8 mouse cellular contexts compared by ENCODE assay signal in genomic region chr1:191403074-191403473, GRCm38 (mm10). TPM values are rescaled to one million over a fixed set of nuclear protein-coding genes. Genes with fewer than 3 reads are reported as not detected.
DNase-seq lines count a peak whose midpoint lies in the region; ATAC-seq and TF ChIP-seq lines count a peak whose summit lies in the region.

Gene Ppp2r5a, minus strand, starts transcription at chr1:191403272.

- no peak within 1 kb of the TSS for H3ac ChIP-seq in C2C12 (ENCODE audit: control insufficient read depth, insufficient read length, low read depth)

- H3K27ac ChIP-seq in embryonic facial prominence, embryonic 11.5 days (replicated peaks; ENCODE audit: low read depth, low read length): no peak within 1 kb of the TSS
- no peak within 1 kb of the TSS for H3K27ac ChIP-seq in heart, postnatal 0 days (ENCODE audit: low read depth)
- H3K27ac ChIP-seq in liver, embryonic 11.5 days (ENCODE audit: low read depth, low read length): no peak within 1 kb of the TSS

- no peak for TF ChIP-seq EP300 in heart, postnatal 0 days (IDR thresholded peaks at IDR 0.05; ENCODE audit: low read depth)

- DNase-seq in heart, adult 11 months: peak; percentile 2
- DNase-seq in heart, adult 9 months (ENCODE audit: low spot score in 2 of 2): no peak
- no peak for DNase-seq in embryonic facial prominence, embryonic 11.5 days (ENCODE audit: low spot score)
- DNase-seq in heart, postnatal 0 days (ENCODE audit: low spot score): no peak
- no peak for DNase-seq in liver, embryonic 11.5 days (ENCODE audit: low spot score)
- DNase-seq in right cerebral cortex, postnatal 36 days (ENCODE audit: low spot score in 2 of 2): no peak
- no peak for DNase-seq in yolk sac, embryonic 10.5 days (ENCODE audit: low spot score)

- WGBS in embryonic facial prominence, embryonic 11.5 days: 58% methylated on average over 5 of the region's 5 CpGs
- WGBS in heart, postnatal 0 days: 58% methylated on average over 5 of the region's 5 CpGs
- 31% methylated on average over 5 of the region's 5 CpGs for WGBS in liver, embryonic 11.5 days

- H3K4me3 ChIP-seq in C2C12 (ENCODE audit: insufficient read depth, poor library complexity, severe bottlenecking): no peak within 1 kb of the TSS
- no peak within 1 kb of the TSS for H3K4me3 ChIP-seq in embryonic facial prominence, embryonic 11.5 days (ENCODE audit: low read depth, low read length)
- H3K4me3 ChIP-seq in heart, postnatal 0 days (ENCODE audit: low read depth, low read length): no peak within 1 kb of the TSS
- H3K4me3 ChIP-seq in liver, embryonic 11.5 days (ENCODE audit: low read depth, low read length): no peak within 1 kb of the TSS

- H3K27me3 ChIP-seq in C2C12 (ENCODE audit: control insufficient read depth, insufficient read depth, insufficient read length): no peaks in the 10 kb centered on the region
- H3K27me3 ChIP-seq in embryonic facial prominence, embryonic 11.5 days (ENCODE audit: control insufficient read depth, insufficient read depth, low read length): no peaks in the 10 kb centered on the region
- no peaks in the 10 kb centered on the region for H3K27me3 ChIP-seq in heart, postnatal 0 days (ENCODE audit: control insufficient read depth, insufficient read depth, low read length)
- H3K27me3 ChIP-seq in liver, embryonic 11.5 days (replicated peaks; ENCODE audit: control insufficient read depth, insufficient read depth, low read length): no peaks in the 10 kb centered on the region

- ATAC-seq in embryonic facial prominence, embryonic 11.5 days (replicated peaks; ENCODE audit: insufficient number of reproducible peaks, low FRiP score, low TSS enrichment, low read depth): no peak
- ATAC-seq in heart, postnatal 0 days (ENCODE audit: insufficient read depth, low read depth): no peak
- ATAC-seq in liver, embryonic 11.5 days (replicated peaks; ENCODE audit: low FRiP score): no peak

- H3K36me3 ChIP-seq in C2C12 (ENCODE audit: control insufficient read depth, insufficient read depth): no peaks in the 10 kb centered on the region
- no peaks in the 10 kb centered on the region; the same call in 1 of the 2 replicates for H3K36me3 ChIP-seq in embryonic facial prominence, embryonic 11.5 days (replicated peaks; ENCODE audit: control insufficient read depth, insufficient read depth, low read depth, low read length)
- no peaks in the 10 kb centered on the region for H3K36me3 ChIP-seq in heart, postnatal 0 days (replicated peaks; ENCODE audit: control insufficient read depth, insufficient read depth, low read length)
- H3K36me3 ChIP-seq in liver, embryonic 11.5 days (ENCODE audit: control insufficient read depth, insufficient read depth, low read length): no peaks in the 10 kb centered on the region

- H3K79me3 ChIP-seq in C2C12 (ENCODE audit: low read depth): no peaks in the 10 kb centered on the region

- H3K9ac ChIP-seq in embryonic facial prominence, embryonic 11.5 days (replicated peaks; ENCODE audit: low read length): no peak within 1 kb of the TSS
- H3K9ac ChIP-seq in heart, postnatal 0 days (replicated peaks; ENCODE audit: low read depth, low read length): no peak within 1 kb of the TSS
- no peak within 1 kb of the TSS for H3K9ac ChIP-seq in liver, embryonic 11.5 days (ENCODE audit: low read depth, low read length)

- H3K9me3 ChIP-seq in embryonic facial prominence, embryonic 11.5 days (replicated peaks; ENCODE audit: control insufficient read depth, low read length): no peaks in the 10 kb centered on the region
- no peaks in the 10 kb centered on the region for H3K9me3 ChIP-seq in heart, postnatal 0 days (replicated peaks; ENCODE audit: control insufficient read depth, low read length)
- H3K9me3 ChIP-seq in liver, embryonic 11.5 days (ENCODE audit: control insufficient read depth, low read length): no peaks in the 10 kb centered on the region

- H3K4me2 ChIP-seq in embryonic facial prominence, embryonic 11.5 days (ENCODE audit: low read depth, low read length): no peak within 1 kb of the TSS
- no peak within 1 kb of the TSS for H3K4me2 ChIP-seq in heart, postnatal 0 days (ENCODE audit: low read depth, low read length)
- H3K4me2 ChIP-seq in liver, embryonic 11.5 days: no peak within 1 kb of the TSS

- no peak for TF ChIP-seq CTCF in C2C12 (IDR thresholded peaks at IDR 0.05; ENCODE audit: control insufficient read depth, insufficient read depth, insufficient read length)
- TF ChIP-seq CTCF in heart, postnatal 0 days (IDR thresholded peaks at IDR 0.05; ENCODE audit: low read depth): no peak

- H3K79me2 ChIP-seq in C2C12 (ENCODE audit: control insufficient read depth, insufficient read depth): no peaks in the 10 kb centered on the region

- H3K4me1 ChIP-seq in embryonic facial prominence, embryonic 11.5 days (ENCODE audit: control insufficient read depth, insufficient read depth, low read length): no peaks in the 10 kb centered on the region
- 0 out of 2 replicates have a peak, but pooled peaks cover 4% of the 10 kb centered on the region for H3K4me1 ChIP-seq in heart, postnatal 0 days (ENCODE audit: control insufficient read depth, insufficient read depth)
- no peaks in the 10 kb centered on the region for H3K4me1 ChIP-seq in liver, embryonic 11.5 days (replicated peaks; ENCODE audit: control insufficient read depth, insufficient read depth, low read length)

TF ChIP-seq in C2C12, 6 proteins besides CTCF, POLR2A, EP300 and RAD21:
- TF ChIP-seq CEBPB (IDR thresholded peaks at IDR 0.05; ENCODE audit: low read depth) (no peak), MAX (IDR thresholded peaks at IDR 0.05) (no peak), MYOD1 (IDR thresholded peaks at IDR 0.05; ENCODE audit: control insufficient read depth, insufficient read length, low read depth) (no peak), FOSL1 (IDR thresholded peaks at IDR 0.05; ENCODE audit: insufficient read depth, low read length, poor library complexity, severe bottlenecking) (no peak), MYOG (IDR thresholded peaks at IDR 0.05; ENCODE audit: control insufficient read depth, extremely low read depth, insufficient read length) (no peak), USF1 (IDR thresholded peaks at IDR 0.05; ENCODE audit: low read depth) (no peak)

RNA-seq across cellular contexts. Expression of gene Ppp2r5a, which starts in this region (rescaled TPM):
- 21.5 TPM for polyA plus RNA-seq in C2C12 (2012; fragmentation: generic; extraction: Trizol)
- 18.8 and 24.8 TPM in 2 replicates for polyA plus RNA-seq in embryonic facial prominence, embryonic 11.5 days (2014; fragmentation: Nextera tagmentation; extraction: Ambion mirVana)
- 109 and 125 TPM in 2 replicates for total RNA-seq in heart, postnatal 0 days (2014; rRNA removed; ENCODE audit: low replicate concordance)
- polyA plus RNA-seq in heart, postnatal 0 days (2015; fragmentation: Nextera tagmentation; extraction: Ambion mirVana): 29.8 and 31.4 TPM in 2 replicates
- polyA plus RNA-seq in liver, embryonic 11.5 days (2014; fragmentation: Nextera tagmentation; extraction: Ambion mirVana): 32.4 and 39.9 TPM in 2 replicates
